Mouse (Mus musculus): ENCODE results near the gene Gtf3c2.
"Not testable (repeated sequence)": the region's sequence is repeated elsewhere in the genome, so short reads cannot be mapped to it uniquely, and the experiment has no call there.

GRCm38 (mm10) chr5:31216554-31216953, 36.6 kb upstream of the Gtf3c2 start:
- not testable (repeated sequence) for TF ChIP-seq CTCF (IDR thresholded peaks at IDR 0.05; ENCODE audit: low read depth, low read length); GATA1 (IDR thresholded peaks at IDR 0.05; ENCODE audit: borderline replicate concordance, low read length); TAL1 (conservative IDR thresholded peaks at IDR 0.05; ENCODE audit: low read depth, low read length); POLR2AphosphoS5 (IDR thresholded peaks at IDR 0.05; ENCODE audit: insufficient replicate concordance, low read depth, low read length); GATA2 (IDR thresholded peaks at IDR 0.05; ENCODE audit: borderline replicate concordance, low read depth, low read length)
